Mouse (Mus musculus) embryonic fibroblast, embryonic 13.5 days (primary cell): ENCODE results near the gene Mlf1. TPM values are rescaled to one million over a fixed set of nuclear protein-coding genes. Genes with fewer than 3 reads are reported as not detected.

ENCODE experiments used
- H3K27ac ChIP-seq: 2 replicates; pipeline ENCODE4 v1.5.1; 2012; ENCODE audit warnings: low read length, control low read depth, inconsistent platforms; ENCODE audit not compliant: insufficient read depth
- H3K4me1 ChIP-seq: 2 replicates; pipeline ENCODE4 v1.6.1; 2011; ENCODE audit warnings: low read length; ENCODE audit not compliant: control insufficient read depth, insufficient read depth
- H3K4me3 ChIP-seq: 2 replicates; pipeline ENCODE4 v1.5.1; 2011; ENCODE audit warnings: mild to moderate bottlenecking, control low read depth, low read length; ENCODE audit not compliant: insufficient read depth
- CTCF ChIP-seq: IDR thresholded peaks from 2 replicates; pipeline ENCODE4 v1.5.1; 2011; ENCODE audit warnings: mild to moderate bottlenecking, control low read depth, low read length, moderate library complexity, borderline replicate concordance; ENCODE audit not compliant: insufficient read depth
- POLR2A ChIP-seq: IDR thresholded peaks from 2 replicates; pipeline ENCODE4 v1.6.1; 2011; ENCODE audit warnings: low read depth, mild to moderate bottlenecking, control low read depth, low read length, moderate library complexity
- polyA plus RNA-seq: library from polyadenylated mRNA; stranded (reverse); fragments of >200 nt; gene quantifications from 2 replicates; pipeline ENCODE4 v1.2.4, GENCODE M21; 2011; ENCODE audit warnings: low read depth; ENCODE audit not compliant: missing spikeins, insufficient read length

Mlf1 gene
- polyA plus RNA-seq, 1 experiment, result 7.5 TPM

DNA sequence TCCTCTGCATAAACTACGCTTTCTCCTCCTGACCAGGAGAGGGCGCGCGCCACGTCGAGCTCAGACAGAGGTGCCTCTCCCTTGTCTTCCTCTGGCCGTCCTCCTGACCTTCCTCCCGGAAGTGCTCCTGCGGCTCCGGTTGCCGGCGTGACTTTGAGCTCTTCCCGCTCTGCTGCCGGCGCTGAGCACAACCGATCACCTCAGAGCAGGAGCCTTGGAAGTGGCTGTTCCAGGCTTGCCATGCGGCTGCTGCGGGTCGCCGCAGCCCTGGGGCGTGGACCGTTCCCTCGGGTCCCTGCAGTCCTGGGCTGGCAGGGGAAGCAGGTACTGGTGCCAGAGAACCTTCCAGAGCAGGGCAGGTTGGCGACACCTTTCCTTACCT is 56.1 kb downstream of the Mlf1 start, which contains the start of gene Gfm1:
Gene Gfm1, plus strand, starts transcription at position 98 of the 382 bp plus-strand sequence.
- H3K4me3 ChIP-seq, result peak within 1 kb of the TSS; percentile 92
- H3K27ac ChIP-seq, result no peak within 1 kb of the TSS
- no peaks in the 10 kb centered on the region; the same call in 1 of the 2 replicates for H3K4me1 ChIP-seq
- TF ChIP-seq POLR2A, result peak; percentile 67
- TF ChIP-seq CTCF, result peak; percentile 97

DNA sequence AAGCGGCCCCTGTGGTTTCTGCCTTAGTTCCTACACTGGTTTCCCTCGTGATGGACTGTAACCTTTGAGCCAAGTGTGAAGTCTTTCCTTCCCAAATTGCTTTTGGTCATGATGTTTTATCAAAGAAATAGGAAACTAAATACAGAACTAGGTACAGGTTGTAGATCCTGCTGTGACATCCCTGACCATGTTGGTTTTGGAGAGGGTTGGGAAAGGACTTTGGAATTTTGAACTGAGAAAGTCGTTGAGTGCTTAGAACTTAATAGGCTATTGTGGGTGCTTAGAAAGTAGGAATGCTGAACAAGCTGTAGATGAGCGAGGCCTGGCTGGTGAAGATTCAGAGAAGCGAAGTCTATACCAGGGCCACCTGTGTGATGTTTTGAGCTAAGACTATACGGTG is 60.1 kb downstream of the Mlf1 start:
- TF ChIP-seq CTCF (no peak), POLR2A (no peak)
- no peak overlapping the region for H3K4me3 ChIP-seq
- no peaks in the 10 kb centered on the region; the same call in 1 of the 2 replicates for H3K4me1 ChIP-seq
- no peak overlapping the region for H3K27ac ChIP-seq

DNA sequence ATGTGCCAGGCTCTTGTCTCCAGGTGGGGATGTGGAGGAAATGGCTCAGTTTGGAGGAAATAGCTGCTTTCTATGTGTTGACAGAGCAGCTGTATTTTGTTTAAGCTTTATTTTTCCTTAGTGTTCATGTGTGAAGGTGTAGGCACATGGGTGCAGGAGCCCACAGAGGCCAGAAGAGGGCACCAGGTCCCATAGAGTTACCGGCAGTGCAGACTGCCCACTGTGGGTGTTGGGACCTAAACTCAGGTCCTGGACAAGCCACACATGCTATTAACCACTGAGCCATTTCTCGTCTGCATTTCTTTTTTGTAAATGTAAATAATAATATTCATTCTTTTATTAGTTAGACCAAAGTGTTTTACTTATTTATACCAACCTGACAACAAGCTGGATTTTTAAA is 73.2 kb downstream of the Mlf1 start:
- H3K4me1 ChIP-seq, result no peaks in the 10 kb centered on the region
- no peak overlapping the region for H3K4me3 ChIP-seq
- TF ChIP-seq CTCF (0 out of 2 replicates have a peak, but pooled peaks have one; percentile 4), POLR2A (no peak)
- no peak overlapping the region for H3K27ac ChIP-seq

Other genes starting within 250 kb of the Mlf1 start
- gene Gm17402, start 1.1 kb downstream of the Mlf1 start, polyA plus RNA-seq, result not detected in 2 replicates
- 45.6 and 52.6 TPM in 2 replicates for gene Gfm1, start 56.0 kb downstream of the Mlf1 start, polyA plus RNA-seq
- gene Lxn, start 89.8 kb downstream of the Mlf1 start, polyA plus RNA-seq, result 98.5 and 132 TPM in 2 replicates
- 16.2 and 18.2 TPM in 2 replicates for gene Rarres1, start 141.4 kb downstream of the Mlf1 start, polyA plus RNA-seq
- 126 and 128 TPM in 2 replicates for gene Mfsd1, start 208.6 kb downstream of the Mlf1 start, polyA plus RNA-seq